Mouse (Mus musculus): ENCODE data around the gene Fbxw19.
"Not testable (repeated sequence)": the region's sequence is repeated elsewhere in the genome, so short reads cannot be mapped to it uniquely, and the experiment has no call there.

Gene Fbxw19

GRCm38 (mm10) chr9:109495775-109496174 lies at the start of gene Fbxw19:
Gene Fbxw19, minus strand, starts transcription at chr9:109495875.
- not testable (repeated sequence) for DNase-seq (ENCODE audit: low spot score in 2 of 2)

GRCm38 (mm10) chr9:109523385-109524064 lies 27.9 kb upstream of the Fbxw19 start:
- no peak for DNase-seq (ENCODE audit: low spot score in 2 of 2)

DNA sequence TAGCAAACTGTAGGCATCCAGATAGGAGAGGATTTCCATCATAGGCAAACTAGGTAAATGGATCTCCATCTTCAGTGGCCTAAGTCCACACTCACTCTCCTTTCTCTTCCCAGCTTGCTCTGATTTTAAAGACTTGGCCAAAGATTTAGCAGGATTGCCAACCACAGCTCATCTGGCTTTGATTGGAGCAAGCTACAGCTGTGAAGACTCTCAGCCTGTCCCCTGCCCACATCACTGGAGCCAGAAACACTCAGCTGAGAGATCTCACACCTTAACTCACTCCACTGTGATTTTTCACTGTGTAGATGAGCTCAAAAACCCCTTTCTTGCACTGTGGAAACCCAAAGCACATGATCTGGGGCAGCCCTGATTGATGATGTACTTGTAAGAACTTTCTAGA lies 46.6 kb downstream of the Fbxw19 start, which contains the start of gene Fbxw16:
Gene Fbxw16, minus strand, starts transcription at position 101 of the 400 bp plus-strand sequence.
- no peak for DNase-seq (ENCODE audit: low spot score in 2 of 2)

DNA sequence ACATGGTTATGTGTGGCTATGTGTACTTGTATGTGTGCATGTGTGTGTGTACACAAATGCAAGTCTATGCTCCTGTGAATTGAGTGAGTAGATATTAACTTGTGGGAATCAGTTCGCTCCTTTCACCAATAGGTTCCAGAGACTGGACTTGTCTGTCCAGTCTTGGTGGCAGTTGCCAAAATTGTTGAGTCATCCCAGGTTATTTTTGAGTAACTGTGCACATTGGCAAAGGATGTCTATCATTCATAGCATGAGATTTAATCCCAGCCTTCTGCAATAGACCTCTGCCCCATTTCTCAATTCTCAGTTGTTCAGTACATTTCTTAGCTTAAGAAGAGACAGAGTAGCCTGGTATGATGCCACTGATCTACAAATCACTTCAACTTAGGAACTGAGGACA lies 62.7 kb downstream of the Fbxw19 start:
- DNase-seq (ENCODE audit: low spot score in 2 of 2) = no peak
